Mouse (Mus musculus) forebrain, postnatal 0 days (tissue): Measurements from ENCODE around the gene Cept1. TPM values are rescaled to one million over a fixed set of nuclear protein-coding genes. Genes with fewer than 3 reads are reported as not detected.
"Not testable (repeated sequence)": the region's sequence is repeated elsewhere in the genome, so short reads cannot be mapped to it uniquely, and the experiment has no call there.

Experiments
- ATAC-seq: fragments of 200-750 bp; cut with Nextera tagmentation; 2 replicates; pipeline ENCODE4 v1.8.0; 2017; ENCODE audit warnings: mild to moderate bottlenecking, moderate library complexity
- DNase-seq: peaks from one replicate; pipeline ENCODE4 v3.0.0-alpha.2; 2015
- H3K27ac ChIP-seq: fragments of 300-500 bp; sonication (generic); 2 replicates; pipeline ENCODE4 v1.5.1; 2014; ENCODE audit warnings: low read depth, mild to moderate bottlenecking, antibody characterized with exemption, low read length, moderate library complexity, mixed read lengths
- H3K27me3 ChIP-seq: fragments of 300-500 bp; sonication (generic); 2 replicates; pipeline ENCODE4 v1.6.1; 2014; ENCODE audit warnings: mild to moderate bottlenecking, low read length, mixed read lengths; ENCODE audit not compliant: insufficient read depth
- H3K36me3 ChIP-seq: fragments of 300-500 bp; sonication (generic); 2 replicates; pipeline ENCODE4 v1.6.1; 2014; ENCODE audit warnings: mild to moderate bottlenecking, moderate library complexity; ENCODE audit not compliant: insufficient read depth
- H3K4me1 ChIP-seq: fragments of 300-500 bp; sonication (generic); 2 replicates; pipeline ENCODE4 v1.6.1; 2014; ENCODE audit warnings: antibody characterized with exemption; ENCODE audit not compliant: insufficient read depth
- H3K4me2 ChIP-seq: fragments of 300-500 bp; sonication (generic); 2 replicates; pipeline ENCODE4 v1.6.1; 2014; ENCODE audit warnings: low read depth, mild to moderate bottlenecking, moderate library complexity
- H3K4me3 ChIP-seq: fragments of 300-500 bp; sonication (generic); 2 replicates; pipeline ENCODE4 v1.5.1; 2014; ENCODE audit warnings: low read depth, low read length, mixed read lengths
- H3K9ac ChIP-seq: fragments of 300-500 bp; sonication (generic); 2 replicates; pipeline ENCODE4 v1.6.1; 2014; ENCODE audit warnings: mild to moderate bottlenecking
- H3K9me3 ChIP-seq: fragments of 300-500 bp; sonication (generic); 2 replicates; pipeline ENCODE4 v1.6.1; 2016; ENCODE audit warnings: low read length
- CTCF ChIP-seq: sonication (generic); IDR thresholded peaks from 2 replicates; pipeline ENCODE4 v1.5.1; 2016; ENCODE audit warnings: antibody characterized with exemption, control low read depth, low read depth
- WGBS: fragments of 180-500 bp; shearing (Covaris S2); extraction: QIAGEN DNeasy Blood & Tissue Kit; methylation state at CpG from one replicate; pipeline ENCODE4 v1.1.7; 2014; 5-methylcytosine and 5-hydroxymethylcytosine counted together
- polyA plus RNA-seq: library from polyadenylated mRNA; unstranded; fragments of >200 nt; fragmentation: Nextera tagmentation; extraction: Ambion mirVana; gene quantifications from 2 replicates; pipeline ENCODE4 v1.2.1, GENCODE M21; 2015
- total RNA-seq: library from RNA; depleted of rRNA; stranded (reverse); fragments of >200 nt; gene quantifications from 2 replicates; pipeline ENCODE4 v1.2.3, GENCODE M21; 2014; rRNA removed

Gene Cept1
- total RNA-seq = 51.1 and 52.3 TPM in 2 replicates
- polyA plus RNA-seq = 30.1 and 38.0 TPM in 2 replicates

- ATAC-seq (peak; percentile 96), DNase-seq (peak; percentile 96)
- Histone ChIP-seq H3K27me3 (no peaks in the 10 kb centered on the region), H3K36me3 (peaks cover 4% of the 10 kb centered on the region), H3K27ac (peak within 1 kb of the TSS; percentile 95), H3K4me3 (peak within 1 kb of the TSS; percentile 82), H3K9ac (peak within 1 kb of the TSS; percentile 83), H3K4me2 (peak within 1 kb of the TSS; percentile 60), H3K4me1 (peaks cover 12% of the 10 kb centered on the region; the same call in 1 of the 2 replicates), H3K9me3 (no peaks in the 10 kb centered on the region)
- no peak for TF ChIP-seq CTCF
- 2% methylated on average over 61 of the region's 63 CpGs for WGBS
Observed at GRCm38 (mm10) chr3:106547171-106547923, at the start of gene Cept1, which contains the start of gene Dram2. Cept1 (minus strand) TSS chr3:106547802. Dram2 (plus strand) TSS chr3:106547798.

GRCm38 (mm10) chr3:106593631-106594030 lies 46.0 kb upstream of the Cept1 start:
- H3K4me2 ChIP-seq, H3K4me1 ChIP-seq, H3K27ac ChIP-seq, H3K4me3 ChIP-seq, H3K9me3 ChIP-seq, H3K36me3 ChIP-seq, H3K9ac ChIP-seq, H3K27me3 ChIP-seq, ATAC-seq: not testable (repeated sequence)
- WGBS = 82% methylated on average over 4 of the region's 4 CpGs
- peak; percentile 67 for DNase-seq

- no peak overlapping the region for H3K27ac ChIP-seq
- no peaks in the 10 kb centered on the region for H3K9me3 ChIP-seq
- no peak overlapping the region for H3K4me2 ChIP-seq
- H3K9ac ChIP-seq = no peak overlapping the region
- ATAC-seq (no peak), DNase-seq (no peak)
- H3K36me3 ChIP-seq = no peaks in the 10 kb centered on the region
- H3K27me3 ChIP-seq = no peaks in the 10 kb centered on the region
- 94% methylated on average over 2 of the region's 2 CpGs for WGBS
- no peaks in the 10 kb centered on the region for H3K4me1 ChIP-seq
- no peak overlapping the region for H3K4me3 ChIP-seq
- no peak for TF ChIP-seq CTCF
Observed at GRCm38 (mm10) chr3:106579296-106579695, 31.7 kb upstream of the Cept1 start.

GRCm38 (mm10) chr3:106573191-106573590 lies 25.6 kb upstream of the Cept1 start:
- Histone ChIP-seq H3K9me3 (no peaks in the 10 kb centered on the region), H3K9ac (no peak overlapping the region), H3K27me3 (no peaks in the 10 kb centered on the region), H3K36me3 (peaks cover 17% of the 10 kb centered on the region), H3K4me3 (no peak overlapping the region), H3K4me2 (no peak overlapping the region), H3K4me1 (no peaks in the 10 kb centered on the region), H3K27ac (no peak overlapping the region)
- ATAC-seq = no peak
- DNase-seq = no peak
- WGBS = 83% methylated on average over 3 of the region's 3 CpGs
- TF ChIP-seq CTCF = no peak

GRCm38 (mm10) chr3:106565876-106566275 lies 18.3 kb upstream of the Cept1 start:
- H3K4me2 ChIP-seq = no peak overlapping the region
- no peak overlapping the region for H3K4me3 ChIP-seq
- DNase-seq (no peak), ATAC-seq (no peak)
- no peak for TF ChIP-seq CTCF
- no peaks in the 10 kb centered on the region for H3K27me3 ChIP-seq
- H3K27ac ChIP-seq = no peak overlapping the region
- no peak overlapping the region for H3K9ac ChIP-seq
- H3K36me3 ChIP-seq = peaks cover 9% of the 10 kb centered on the region
- 91% methylated on average over 3 of the region's 3 CpGs for WGBS
- H3K9me3 ChIP-seq = no peaks in the 10 kb centered on the region
- no peaks in the 10 kb centered on the region for H3K4me1 ChIP-seq

GRCm38 (mm10) chr3:106558271-106558670 lies 10.7 kb upstream of the Cept1 start:
- H3K4me3 ChIP-seq = no peak overlapping the region
- no peak overlapping the region for H3K27ac ChIP-seq
- no peak overlapping the region for H3K9ac ChIP-seq
- H3K4me2 ChIP-seq = no peak overlapping the region
- no peak for TF ChIP-seq CTCF
- H3K4me1 ChIP-seq = no peaks in the 10 kb centered on the region
- ATAC-seq = no peak
- no peaks in the 10 kb centered on the region for H3K9me3 ChIP-seq
- H3K27me3 ChIP-seq = no peaks in the 10 kb centered on the region
- no peak for DNase-seq
- H3K36me3 ChIP-seq = peaks cover 27% of the 10 kb centered on the region

- H3K27me3 ChIP-seq = no peaks in the 10 kb centered on the region
- no peak for TF ChIP-seq CTCF
- no peak overlapping the region for H3K27ac ChIP-seq
- DNase-seq (no peak), ATAC-seq (no peak)
- WGBS = 94% methylated on average over 3 of the region's 3 CpGs
- no peaks in the 10 kb centered on the region for H3K4me1 ChIP-seq
- H3K9ac ChIP-seq = no peak overlapping the region
- H3K4me2 ChIP-seq = no peak overlapping the region
- H3K4me3 ChIP-seq = no peak overlapping the region
- no peaks in the 10 kb centered on the region for H3K9me3 ChIP-seq
- H3K36me3 ChIP-seq = peaks cover 35% of the 10 kb centered on the region
Observed at GRCm38 (mm10) chr3:106555743-106556250, 8.2 kb upstream of the Cept1 start.
